Mouse (Mus musculus): Measurements from ENCODE around the gene Vars.
A peak's percentile ranks its signal among the peaks of the same experiment; 100 is the strongest.
"Not testable (repeated sequence)": the region's sequence is repeated elsewhere in the genome, so short reads cannot be mapped to it uniquely, and the experiment has no call there.

Gene Vars

DNA sequence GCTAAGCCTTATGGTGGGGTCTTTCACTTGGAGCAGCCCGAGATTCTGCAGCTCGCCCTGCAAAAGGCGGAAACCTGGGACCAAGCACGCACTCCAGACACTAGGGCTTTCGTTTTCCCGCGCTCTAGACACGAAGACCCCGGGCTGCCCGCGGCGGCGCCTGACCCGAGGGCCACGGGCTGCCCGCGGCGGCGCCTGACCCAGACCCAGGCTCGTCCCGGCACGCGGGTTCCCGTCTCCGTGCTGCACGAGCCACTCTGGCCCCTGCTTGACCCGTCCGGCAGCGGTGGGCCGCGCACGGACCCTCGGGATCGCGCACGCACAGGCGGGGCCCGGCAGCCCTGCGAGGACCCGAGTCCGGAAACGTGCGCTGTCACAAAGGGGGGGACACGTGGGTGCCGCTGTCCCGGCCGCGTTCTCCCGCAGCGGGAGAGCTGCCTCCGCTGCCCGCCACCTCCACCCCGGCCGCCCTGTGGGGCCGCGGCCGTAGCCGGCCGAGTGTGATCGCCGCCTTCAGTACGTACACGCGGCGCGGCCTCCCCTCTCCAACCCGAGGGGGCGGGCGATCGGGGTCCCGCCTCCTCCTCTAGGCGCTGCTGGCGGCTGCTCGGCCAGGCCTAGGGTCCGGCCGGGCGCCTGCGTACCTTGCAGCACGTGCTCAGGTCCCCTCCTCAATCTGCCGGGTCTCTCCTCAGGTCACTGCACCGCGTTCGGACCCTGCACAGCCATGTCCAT lies at the start of gene Vars:
Gene Vars, plus strand, starts transcription at position 271 of the 735 bp plus-strand sequence.
- DNase-seq: peak; percentile 91

DNA sequence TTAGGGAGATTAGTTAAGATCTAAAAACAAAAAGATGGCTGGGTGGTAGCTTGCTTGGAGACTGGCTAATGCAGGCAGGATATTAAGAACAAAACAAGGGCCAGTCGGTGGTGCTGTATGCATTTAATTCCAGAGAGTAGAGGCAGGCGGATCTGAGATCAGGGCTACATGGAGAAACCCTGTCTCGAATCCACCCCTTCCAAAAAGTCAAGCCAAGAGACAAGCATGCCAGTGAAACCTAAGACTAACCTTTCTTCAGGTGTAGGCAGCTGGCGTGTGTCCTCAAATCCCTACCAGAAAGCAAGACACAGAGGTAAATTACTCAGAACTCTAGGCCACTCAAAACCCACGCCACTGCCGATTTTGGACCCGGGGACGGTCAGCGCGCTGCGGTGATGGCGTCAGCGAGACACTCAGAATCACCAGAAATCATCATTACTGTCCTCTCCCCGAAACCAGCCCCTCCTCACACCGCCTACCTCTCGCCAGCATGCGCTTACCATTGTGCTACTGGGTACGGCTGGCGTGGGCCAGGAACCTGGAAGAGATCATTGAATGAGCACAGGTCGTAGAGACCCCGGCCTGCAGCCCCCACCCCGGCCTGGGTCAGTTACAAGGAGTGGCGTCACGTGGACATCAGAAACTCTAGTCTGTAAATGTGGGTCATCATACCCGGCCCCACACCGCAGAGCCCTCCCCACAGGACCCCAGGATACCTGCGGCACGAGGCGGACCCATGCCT lies 49.0 kb upstream of the Vars start:
- no peak for DNase-seq

DNA sequence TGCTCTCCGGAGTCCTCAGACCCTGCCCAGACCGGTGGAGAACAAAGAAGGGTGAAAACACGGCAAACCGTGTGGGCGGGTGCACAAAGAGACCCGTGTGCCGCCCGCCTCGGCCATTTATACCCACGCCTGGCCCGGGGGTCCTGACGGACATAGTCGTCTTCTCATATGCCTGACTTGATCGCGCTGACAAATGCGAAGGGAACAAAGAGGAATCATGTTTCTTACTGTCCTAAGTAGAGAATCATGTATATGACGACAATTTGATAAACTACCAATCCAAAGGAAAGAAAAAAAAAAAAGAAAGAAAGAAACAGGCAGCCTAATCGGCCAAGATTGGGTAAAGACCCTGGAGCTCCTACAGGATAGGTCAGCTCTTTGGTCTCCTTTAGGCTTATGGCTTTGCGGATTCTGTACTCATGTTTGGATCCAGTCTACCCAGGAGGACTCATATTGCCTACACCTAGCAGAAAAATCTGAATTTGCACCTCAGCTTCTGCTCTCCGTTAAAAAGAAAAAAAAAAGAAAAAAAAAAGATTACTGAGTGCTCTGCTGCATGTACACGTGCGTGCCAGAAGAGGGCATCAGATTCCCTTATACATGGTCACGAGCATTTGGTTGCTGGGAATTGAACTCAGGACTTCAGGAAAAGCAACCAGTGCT lies 48.3 kb upstream of the Vars start:
- DNase-seq: peak; percentile 82

DNA sequence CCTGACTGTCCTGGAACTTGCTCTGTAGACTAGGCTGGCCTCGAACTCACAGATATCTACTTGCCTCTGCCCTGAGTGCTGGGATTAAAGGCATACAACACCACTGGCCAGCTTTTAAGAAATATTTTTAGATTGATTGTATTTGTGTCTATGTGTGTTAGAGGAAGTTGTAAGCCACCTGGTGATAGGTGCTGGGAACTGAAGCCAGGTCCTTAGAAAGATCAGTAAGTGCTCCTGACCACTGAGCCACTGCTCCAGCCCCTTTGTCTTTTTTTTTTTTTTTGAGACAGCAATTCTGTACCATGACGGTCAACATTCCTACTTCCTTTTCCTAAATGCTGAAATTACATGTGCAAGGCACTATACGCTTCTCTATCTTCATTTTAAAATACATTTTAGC lies 47.5 kb upstream of the Vars start:
- DNase-seq: no peak

DNA sequence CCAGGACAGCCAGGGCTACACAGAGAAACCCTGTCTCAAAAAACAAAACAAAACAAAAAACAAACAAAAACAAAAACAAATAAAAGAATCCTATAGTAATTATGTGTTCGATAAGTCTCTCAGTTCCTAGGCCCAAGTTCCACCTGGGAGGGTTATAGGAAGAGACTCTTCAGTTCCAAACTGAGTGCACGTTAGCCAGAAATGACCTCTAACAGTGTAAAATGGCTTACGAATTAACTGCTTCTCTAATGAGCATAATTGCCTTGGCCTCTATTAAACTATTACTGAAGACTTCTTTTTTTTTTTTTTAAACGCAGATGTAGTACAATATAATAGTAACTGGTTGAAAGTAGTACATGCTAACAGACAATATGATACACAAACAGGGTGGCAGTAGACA lies 46.9 kb upstream of the Vars start:
- no peak for DNase-seq

DNA sequence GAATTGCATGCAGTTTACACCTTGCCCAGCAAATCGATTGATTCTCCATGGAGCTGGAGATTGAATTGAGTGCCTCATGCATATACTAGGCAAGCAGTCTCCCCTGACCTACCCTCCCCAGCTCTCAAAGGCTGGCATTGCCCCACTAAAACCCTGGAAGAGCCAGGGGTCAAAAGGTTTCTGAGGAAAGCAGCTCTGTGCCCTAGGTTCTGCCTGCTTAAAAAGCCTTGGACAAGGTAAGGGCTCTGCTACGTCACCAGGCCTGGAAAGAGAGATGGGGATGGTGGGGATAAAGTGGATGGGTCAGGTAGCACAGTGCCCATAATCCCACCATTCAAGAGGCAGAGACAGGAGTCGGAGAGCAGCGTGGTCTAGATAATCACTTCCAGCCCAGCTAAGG lies 46.0 kb upstream of the Vars start:
- DNase-seq: no peak

DNA sequence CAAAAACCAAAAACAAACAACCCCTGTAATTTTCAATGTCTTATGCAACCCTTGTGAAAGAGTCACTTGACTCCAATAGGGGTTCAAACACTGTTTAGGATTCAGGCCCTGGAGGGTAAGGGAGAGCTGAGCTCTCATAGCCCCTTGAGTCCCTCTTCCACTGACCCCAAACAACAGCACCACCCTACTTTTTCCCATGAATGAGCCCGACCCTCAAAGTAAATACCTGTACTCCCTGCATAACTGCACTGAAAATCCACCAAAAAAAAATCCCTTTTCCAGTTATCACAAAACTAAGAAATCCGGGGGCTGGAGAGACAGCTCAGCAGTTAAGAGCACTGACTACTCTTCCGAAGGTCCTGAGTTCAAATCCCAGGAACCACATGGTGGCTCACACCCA lies 44.9 kb upstream of the Vars start:
- DNase-seq: no peak

DNA sequence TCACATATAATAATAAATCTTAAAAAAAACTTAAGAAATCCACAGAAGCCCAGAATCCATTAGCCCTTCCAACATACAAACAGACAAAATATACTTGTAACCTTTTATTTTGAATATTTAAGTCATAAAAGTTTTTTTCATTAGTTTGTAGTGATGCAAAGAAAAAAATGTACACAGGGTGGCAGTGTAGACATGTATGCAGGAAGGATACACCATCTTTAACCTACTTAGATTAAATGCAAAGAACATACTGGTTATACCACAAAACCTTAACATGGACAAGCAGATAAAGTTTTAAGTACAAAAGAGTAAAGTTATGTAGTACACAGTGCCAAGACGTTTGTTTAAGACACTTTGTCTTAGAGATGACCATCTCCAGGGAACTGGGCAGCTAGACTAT lies 44.4 kb upstream of the Vars start:
- no peak for DNase-seq

DNA sequence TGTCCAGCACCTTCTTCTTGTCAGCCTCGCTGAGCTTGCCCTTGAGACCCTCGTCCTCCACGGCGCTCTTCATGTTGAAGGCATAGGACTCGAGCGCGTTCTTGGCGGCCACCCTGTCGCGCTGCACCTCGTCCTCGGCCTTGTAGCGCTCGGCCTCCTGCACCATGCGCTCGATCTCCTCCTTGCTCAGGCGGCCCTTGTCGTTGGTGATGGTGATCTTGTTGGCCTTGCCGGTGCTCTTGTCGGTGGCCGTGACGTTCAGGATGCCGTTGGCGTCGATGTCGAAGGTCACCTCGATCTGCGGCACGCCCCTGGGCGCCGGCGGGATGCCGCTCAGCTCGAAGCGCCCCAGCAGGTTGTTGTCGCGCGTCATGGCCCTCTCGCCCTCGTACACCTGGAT lies 43.5 kb upstream of the Vars start:
- DNase-seq: not testable (repeated sequence)

DNA sequence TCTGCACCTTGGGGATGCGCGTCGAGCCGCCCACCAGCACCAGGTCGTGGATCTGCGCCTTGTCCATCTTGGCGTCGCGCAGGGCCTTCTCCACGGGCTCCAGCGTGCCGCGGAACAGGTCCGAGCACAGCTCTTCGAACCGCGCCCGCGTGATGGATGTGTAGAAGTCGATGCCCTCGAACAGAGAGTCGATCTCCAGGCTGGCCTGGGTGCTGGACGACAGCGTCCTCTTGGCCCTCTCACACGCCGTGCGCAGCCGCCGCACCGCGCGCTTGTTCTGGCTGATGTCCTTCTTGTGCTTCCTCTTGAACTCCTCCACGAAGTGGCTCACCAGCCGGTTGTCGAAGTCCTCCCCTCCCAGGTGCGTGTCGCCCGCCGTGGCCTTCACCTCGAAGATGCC lies 42.8 kb upstream of the Vars start:
- not testable (repeated sequence) for DNase-seq

DNA sequence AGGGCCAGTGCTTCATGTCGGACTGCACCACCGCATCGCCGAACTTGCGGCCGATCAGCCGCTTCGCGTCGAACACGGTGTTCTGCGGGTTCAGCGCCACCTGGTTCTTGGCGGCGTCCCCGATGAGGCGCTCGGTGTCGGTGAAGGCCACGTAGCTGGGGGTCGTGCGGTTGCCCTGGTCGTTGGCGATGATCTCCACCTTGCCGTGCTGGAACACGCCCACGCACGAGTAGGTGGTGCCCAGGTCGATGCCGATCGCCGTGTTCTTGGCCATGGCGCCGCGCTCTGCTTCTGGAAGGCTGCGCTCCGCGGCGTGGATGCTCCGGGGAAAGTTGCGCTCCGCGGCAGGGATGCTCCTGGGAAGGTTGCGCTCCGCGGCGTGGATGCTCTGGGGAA lies 42.1 kb upstream of the Vars start:
- DNase-seq: not testable (repeated sequence)

DNA sequence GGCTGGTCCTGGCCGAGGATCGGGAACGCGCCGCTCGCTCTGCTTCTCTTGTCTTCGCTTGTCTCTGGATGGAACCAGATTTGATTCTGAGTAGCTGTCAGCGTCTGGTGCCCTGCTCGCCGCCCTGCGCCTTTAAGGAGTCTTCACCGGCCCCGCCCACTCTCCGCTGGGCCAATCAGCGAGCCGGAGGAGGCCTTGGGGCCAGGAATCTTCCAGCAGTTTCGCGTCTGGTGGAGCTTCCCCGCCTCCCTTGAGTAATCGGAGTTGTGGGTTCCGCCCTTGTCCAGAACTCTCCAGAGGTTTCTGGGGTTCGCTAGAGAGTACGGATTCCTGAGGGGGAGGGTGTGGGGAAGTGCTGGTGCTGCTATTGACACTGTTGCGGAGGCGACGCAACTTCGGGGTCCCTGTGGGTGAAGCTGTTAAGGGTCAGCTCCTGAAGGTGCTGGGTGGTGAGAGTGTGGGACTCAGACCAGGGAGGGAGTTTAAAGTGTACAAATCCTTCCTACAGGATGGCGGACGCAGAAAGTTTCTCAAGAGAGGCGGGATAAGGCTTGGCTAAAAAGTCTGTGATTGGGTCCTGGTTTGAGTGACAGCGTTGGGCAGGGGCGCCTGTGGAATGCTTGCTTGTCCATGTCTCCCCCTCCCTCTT lies 41.5 kb upstream of the Vars start, which contains the start of gene Hspa1b:
Gene Hspa1b, minus strand, starts transcription at position 109 of the 649 bp plus-strand sequence.
- peak; percentile 94 for DNase-seq

DNA sequence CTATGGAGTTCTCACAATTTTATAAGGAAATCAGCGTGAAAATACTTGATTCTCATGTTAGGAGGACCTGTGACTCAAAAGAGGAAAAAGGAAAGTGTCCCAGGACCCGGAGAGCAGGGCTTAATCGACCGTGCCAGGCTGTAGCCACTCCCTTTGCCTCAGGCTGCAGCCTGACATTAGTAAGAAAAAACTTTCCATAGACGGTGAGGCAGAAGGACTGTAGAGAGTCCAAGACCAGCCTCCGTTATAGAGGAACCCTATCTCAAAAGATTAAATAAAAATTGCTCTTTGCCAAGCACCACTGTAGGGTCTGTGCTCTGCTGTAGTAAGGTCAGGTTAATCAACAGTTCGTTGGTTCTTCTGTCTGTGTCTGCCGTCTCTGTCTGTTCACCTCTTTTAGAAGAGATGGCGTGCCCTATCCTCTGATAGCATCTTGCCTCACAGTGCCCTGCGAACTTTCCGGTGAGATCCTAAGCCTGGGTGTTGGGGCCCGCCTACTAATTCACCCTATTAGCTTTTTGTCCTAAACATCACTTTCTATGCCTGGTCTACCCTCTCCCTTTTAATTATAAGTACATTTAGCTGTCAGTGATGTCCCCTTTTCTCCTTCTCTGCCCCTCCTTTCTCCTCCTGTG lies 40.8 kb upstream of the Vars start:
- DNase-seq: peak; percentile 76

DNA sequence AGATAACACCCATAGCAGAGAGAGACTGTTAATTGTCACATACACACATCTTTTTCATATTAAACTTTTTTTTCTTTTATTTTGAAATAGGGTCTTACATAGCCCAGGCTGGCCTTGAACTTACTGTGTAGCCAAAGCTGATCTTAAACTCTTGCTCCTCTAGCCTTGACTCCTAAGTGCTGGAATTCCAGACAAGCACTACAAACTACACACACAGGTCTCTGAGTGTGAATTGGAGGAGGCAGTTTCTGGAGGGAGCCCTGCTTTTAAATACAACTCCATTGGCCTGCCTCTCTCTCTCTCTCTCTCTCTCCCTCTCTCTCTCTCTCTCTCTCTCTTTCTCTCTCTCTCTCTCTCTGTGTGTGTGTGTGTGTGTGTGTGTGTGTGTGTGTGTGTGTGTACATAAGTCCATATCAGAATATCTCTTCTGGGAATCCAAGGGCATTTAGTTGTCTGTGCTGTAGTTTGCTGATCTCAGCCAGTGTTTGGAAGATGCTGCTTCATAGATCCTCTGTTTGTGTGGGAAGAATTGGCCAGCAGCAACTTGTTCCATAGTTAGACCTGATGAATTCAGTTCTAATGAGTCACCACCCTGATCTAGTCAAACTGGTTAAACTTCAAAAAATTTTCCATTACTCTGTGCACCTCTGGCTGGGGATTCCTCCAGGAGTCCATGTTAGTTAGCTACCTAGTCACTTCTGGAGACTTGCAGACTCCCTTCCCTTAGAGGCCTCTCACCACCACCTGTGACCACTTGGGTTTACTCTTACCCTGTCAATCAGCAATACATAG lies 39.9 kb upstream of the Vars start:
- no peak for DNase-seq

DNA sequence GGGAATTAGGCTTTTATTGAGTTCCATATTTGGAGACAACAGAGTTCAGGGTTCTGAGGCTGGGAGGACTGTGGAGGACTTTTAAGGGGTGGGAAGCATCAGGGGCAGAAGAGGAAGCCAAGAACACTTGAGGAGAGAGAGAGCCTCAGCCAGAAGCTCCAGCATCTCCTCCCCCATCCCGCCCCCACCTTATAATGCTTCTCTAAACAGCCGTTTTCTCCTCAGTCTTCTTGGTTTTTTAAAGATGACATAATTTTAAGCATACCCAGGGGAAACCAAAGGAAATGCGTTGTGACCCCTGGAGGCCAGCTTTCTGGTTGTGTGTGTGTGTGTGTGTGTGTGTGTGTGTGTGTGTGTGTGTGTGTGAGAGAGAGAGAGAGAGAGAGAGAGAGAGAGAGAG lies 38.7 kb upstream of the Vars start:
- no peak for DNase-seq

DNA sequence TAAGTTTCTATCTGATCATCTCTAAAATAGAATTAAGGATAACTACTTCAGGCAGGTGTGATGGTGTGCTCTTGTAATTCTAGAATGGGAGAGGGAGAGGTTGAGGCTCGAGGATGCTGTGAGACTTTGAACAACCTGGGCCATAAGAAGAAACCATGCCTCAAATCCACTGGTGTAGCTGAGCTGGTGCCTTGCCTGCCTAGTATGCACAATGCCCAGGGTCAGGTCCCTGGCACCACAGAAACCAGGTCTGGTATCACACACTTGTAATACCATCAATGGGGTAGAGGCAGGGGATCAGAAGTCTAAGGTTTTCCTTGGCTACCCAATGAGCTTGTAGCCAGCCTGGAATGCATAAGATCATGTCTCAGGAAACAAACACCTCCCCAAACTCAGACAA lies 37.9 kb upstream of the Vars start:
- no peak for DNase-seq

DNA sequence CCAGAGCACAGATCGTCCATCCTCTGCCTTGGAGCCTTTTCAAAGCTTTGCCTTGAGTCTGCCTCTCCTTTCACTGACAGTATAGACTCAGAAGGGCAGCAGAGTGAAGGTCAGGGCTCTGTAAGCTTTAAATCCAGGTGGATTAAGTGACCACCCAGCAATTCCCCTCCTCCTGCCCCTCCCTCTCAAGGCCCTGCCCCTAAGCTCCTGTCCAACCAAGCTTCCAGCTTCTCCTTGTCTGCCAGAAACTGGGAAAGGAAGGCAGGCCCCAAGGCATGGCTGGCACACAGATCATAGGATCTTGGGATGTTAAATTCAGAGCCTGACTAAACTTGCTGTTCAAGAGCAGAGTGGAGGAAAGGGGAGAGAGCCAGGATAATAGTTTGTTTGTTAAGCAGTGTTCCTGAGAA lies 36.1 kb upstream of the Vars start:
- peak; percentile 56 for DNase-seq

DNA sequence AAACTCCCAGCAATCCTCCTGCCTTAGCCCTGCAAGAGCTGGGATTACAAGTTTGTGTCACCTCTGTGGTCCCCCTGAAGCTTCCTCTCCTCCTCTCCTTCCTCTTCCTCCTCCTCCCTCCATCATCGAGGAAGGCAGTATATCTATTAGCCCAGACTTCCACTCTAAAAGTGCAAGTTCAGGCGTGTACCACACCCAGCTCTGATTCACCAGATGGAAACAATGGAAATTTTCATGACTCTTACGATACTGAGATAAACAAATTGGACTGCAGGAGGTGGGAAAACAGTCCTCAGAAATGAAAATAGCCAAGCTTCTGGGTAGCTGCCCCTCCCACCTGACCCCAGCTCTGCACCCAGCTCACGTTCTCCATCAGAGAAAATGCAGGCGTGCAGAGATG lies 35.2 kb upstream of the Vars start:
- DNase-seq: no peak

DNA sequence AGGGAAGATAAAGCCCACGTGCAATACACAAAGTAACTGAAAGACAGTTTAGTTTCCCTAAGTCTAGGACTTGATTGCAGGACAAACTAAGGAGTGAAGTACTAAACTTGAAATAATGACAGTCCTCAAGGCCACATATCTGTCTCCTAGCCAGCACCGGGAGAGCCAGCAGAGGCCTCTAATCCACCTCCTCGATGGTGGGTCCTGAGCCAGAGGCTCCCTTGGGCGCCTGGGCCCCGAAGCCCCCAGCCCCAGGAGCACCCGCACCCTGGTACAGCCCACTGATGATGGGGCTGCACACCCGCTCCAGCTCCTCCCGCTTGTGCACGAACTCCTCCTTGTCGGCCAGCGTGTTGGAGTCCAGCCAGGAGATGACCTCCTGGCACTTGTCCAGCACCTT lies 31.0 kb upstream of the Vars start, which contains the start of gene Gm20481:
Gene Gm20481, plus strand, starts transcription at position 91 of the 400 bp plus-strand sequence.
- DNase-seq: not testable (repeated sequence)

DNA sequence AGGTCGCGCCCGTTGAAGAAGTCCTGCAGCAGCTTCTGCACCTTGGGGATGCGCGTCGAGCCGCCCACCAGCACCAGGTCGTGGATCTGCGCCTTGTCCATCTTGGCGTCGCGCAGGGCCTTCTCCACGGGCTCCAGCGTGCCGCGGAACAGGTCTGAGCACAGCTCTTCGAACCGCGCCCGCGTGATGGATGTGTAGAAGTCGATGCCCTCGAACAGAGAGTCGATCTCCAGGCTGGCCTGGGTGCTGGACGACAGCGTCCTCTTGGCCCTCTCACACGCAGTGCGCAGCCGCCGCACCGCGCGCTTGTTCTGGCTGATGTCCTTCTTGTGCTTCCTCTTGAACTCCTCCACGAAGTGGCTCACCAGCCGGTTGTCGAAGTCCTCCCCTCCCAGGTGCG lies 29.9 kb upstream of the Vars start:
- DNase-seq: not testable (repeated sequence)

DNA sequence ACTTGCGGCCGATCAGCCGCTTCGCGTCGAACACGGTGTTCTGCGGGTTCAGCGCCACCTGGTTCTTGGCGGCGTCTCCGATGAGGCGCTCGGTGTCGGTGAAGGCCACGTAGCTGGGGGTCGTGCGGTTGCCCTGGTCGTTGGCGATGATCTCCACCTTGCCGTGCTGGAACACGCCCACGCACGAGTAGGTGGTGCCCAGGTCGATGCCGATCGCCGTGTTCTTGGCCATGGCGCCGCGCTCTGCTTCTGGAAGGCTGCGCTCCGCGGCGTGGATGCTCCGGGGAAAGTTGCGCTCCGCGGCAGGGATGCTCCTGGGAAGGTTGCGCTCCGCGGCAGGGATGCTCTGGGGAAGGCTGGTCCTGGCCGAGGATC lies 29.1 kb upstream of the Vars start:
- peak; percentile 41 for DNase-seq
